Mouse (Mus musculus) midbrain, embryonic 14.5 days (tissue): ENCODE results near the gene Gm45808. TPM values are rescaled to one million over a fixed set of nuclear protein-coding genes. Genes with fewer than 3 reads are reported as not detected.

Source experiments
- ATAC-seq: fragments of 200-750 bp; cut with Nextera tagmentation; 2 replicates; pipeline ENCODE4 v1.8.0; 2017; ENCODE audit warnings: moderate number of reproducible peaks, moderate library complexity; ENCODE audit not compliant: low FRiP score, low TSS enrichment
- DNase-seq: peaks from one replicate; pipeline ENCODE4 v3.0.0-alpha.2; 2015
- H3K27ac ChIP-seq: fragments of 300-500 bp; sonication (generic); replicated peaks from 2 replicates; pipeline ENCODE4 v1.5.1; 2014; ENCODE audit warnings: mild to moderate bottlenecking, low read depth, low read length, moderate library complexity
- H3K27me3 ChIP-seq: fragments of 300-500 bp; sonication (generic); 2 replicates; pipeline ENCODE4 v1.6.1; 2014; ENCODE audit warnings: low read length, control low read depth, mixed read lengths; ENCODE audit not compliant: control insufficient read depth, insufficient read depth
- H3K36me3 ChIP-seq: fragments of 300-500 bp; sonication (generic); 2 replicates; pipeline ENCODE4 v1.6.1; 2014; ENCODE audit warnings: low read length, control low read depth; ENCODE audit not compliant: control insufficient read depth, insufficient read depth
- H3K4me1 ChIP-seq: fragments of 300-500 bp; sonication (generic); 2 replicates; pipeline ENCODE4 v1.6.1; 2014; ENCODE audit warnings: mild to moderate bottlenecking, antibody characterized with exemption, low read length, control low read depth; ENCODE audit not compliant: control insufficient read depth, insufficient read depth
- H3K4me2 ChIP-seq: fragments of 300-500 bp; sonication (generic); 2 replicates; pipeline ENCODE4 v1.6.1; 2014; ENCODE audit warnings: mild to moderate bottlenecking, low read length, moderate library complexity
- H3K4me3 ChIP-seq: fragments of 300-500 bp; sonication (generic); replicated peaks from 2 replicates; pipeline ENCODE4 v1.5.1; 2014; ENCODE audit warnings: low read depth, low read length
- H3K9ac ChIP-seq: fragments of 300-500 bp; sonication (generic); replicated peaks from 2 replicates; pipeline ENCODE4 v1.6.1; 2014; ENCODE audit warnings: mild to moderate bottlenecking, low read length, moderate library complexity
- H3K9me3 ChIP-seq: fragments of 300-500 bp; sonication (generic); 2 replicates; pipeline ENCODE4 v1.6.1; 2016; ENCODE audit warnings: low read length, control low read depth, mixed read lengths; ENCODE audit not compliant: control insufficient read depth
- WGBS: fragments of 180-500 bp; shearing (Covaris S2); extraction: QIAGEN DNeasy Blood & Tissue Kit; methylation state at CpG from one replicate; pipeline ENCODE4 v1.1.7; 2014; 5-methylcytosine and 5-hydroxymethylcytosine counted together
- polyA plus RNA-seq: library from polyadenylated mRNA; unstranded; fragments of >200 nt; fragmentation: Nextera tagmentation; extraction: Ambion mirVana; gene quantifications from 2 replicates; pipeline ENCODE4 v1.2.1, GENCODE M21; 2014

Gene Gm45808
- polyA plus RNA-seq, 1 experiment from 2014 or later = not detected

GRCm38 (mm10) chr7:45515436-45515835 is 28.8 kb upstream of the Gm45808 start:
- Histone ChIP-seq H3K9me3 (no peaks in the 10 kb centered on the region), H3K4me3 (no peak overlapping the region), H3K4me1 (no peaks in the 10 kb centered on the region), H3K4me2 (no peak overlapping the region), H3K27ac (no peak overlapping the region), H3K27me3 (no peaks in the 10 kb centered on the region), H3K9ac (no peak overlapping the region), H3K36me3 (no peaks in the 10 kb centered on the region)
- 27% methylated on average over 16 of the region's 16 CpGs for WGBS
- DNase-seq (no peak), ATAC-seq (no peak)

GRCm38 (mm10) chr7:45514411-45514810 is 27.8 kb upstream of the Gm45808 start:
- no peaks in the 10 kb centered on the region for H3K36me3 ChIP-seq
- H3K27ac ChIP-seq = no peak overlapping the region
- WGBS = 89% methylated on average over 7 of the region's 7 CpGs
- no peaks in the 10 kb centered on the region for H3K27me3 ChIP-seq
- peaks cover 3% of the 10 kb centered on the region for H3K4me1 ChIP-seq
- DNase-seq = no peak
- no peak overlapping the region for H3K4me2 ChIP-seq
- no peak overlapping the region for H3K9ac ChIP-seq
- H3K4me3 ChIP-seq = no peak overlapping the region
- no peaks in the 10 kb centered on the region for H3K9me3 ChIP-seq
- no peak for ATAC-seq

GRCm38 (mm10) chr7:45509912-45510787 is 23.5 kb upstream of the Gm45808 start, which contains the start of gene Nucb1:
Nucb1 (minus strand) TSS chr7:45510406.
- H3K9me3 ChIP-seq = no peaks in the 10 kb centered on the region

GRCm38 (mm10) chr7:45509181-45509882 is 22.7 kb upstream of the Gm45808 start:
- Histone ChIP-seq H3K9me3 (no peaks in the 10 kb centered on the region), H3K27ac (no peak overlapping the region; the same call in 1 of the 2 replicates), H3K27me3 (no peaks in the 10 kb centered on the region), H3K4me3 (peak overlapping the region; percentile 73), H3K9ac (peak overlapping the region; percentile 84), H3K36me3 (peaks cover 15% of the 10 kb centered on the region), H3K4me2 (peak overlapping the region; percentile 90), H3K4me1 (peaks cover 10% of the 10 kb centered on the region)
- WGBS = 45% methylated on average over 19 of the region's 19 CpGs
- ATAC-seq = peak; percentile 24; the same call in 1 of the 2 replicates
- no peak for DNase-seq

More at GRCm38 (mm10) chr7:45509912-45510787, 23.5 kb upstream of the Gm45808 start, which contains the start of gene Nucb1:
- Histone ChIP-seq H3K4me1 (peaks cover 10% of the 10 kb centered on the region), H3K27me3 (no peaks in the 10 kb centered on the region), H3K4me2 (peak within 1 kb of the TSS; percentile 90), H3K36me3 (peaks cover 15% of the 10 kb centered on the region), H3K4me3 (peak within 1 kb of the TSS; percentile 73), H3K27ac (peak within 1 kb of the TSS; percentile 79), H3K9ac (peak within 1 kb of the TSS; percentile 84)
- DNase-seq = peak; percentile 97
- peak; percentile 92 for ATAC-seq
- under 1% methylated on average over 44 of the region's 44 CpGs for WGBS

GRCm38 (mm10) chr7:45508561-45508960 is 21.9 kb upstream of the Gm45808 start:
- H3K4me1 ChIP-seq = peaks cover 10% of the 10 kb centered on the region
- no peaks in the 10 kb centered on the region for H3K27me3 ChIP-seq
- H3K36me3 ChIP-seq = peaks cover 18% of the 10 kb centered on the region
- H3K9me3 ChIP-seq = no peaks in the 10 kb centered on the region
- DNase-seq (no peak), ATAC-seq (no peak)
- WGBS = 83% methylated on average over 6 of the region's 6 CpGs
- H3K4me3 ChIP-seq = no peak overlapping the region
- H3K9ac ChIP-seq = no peak overlapping the region
- no peak overlapping the region for H3K27ac ChIP-seq
- H3K4me2 ChIP-seq = no peak overlapping the region; the same call in 1 of the 2 replicates

GRCm38 (mm10) chr7:45507583-45507982 is 21.0 kb upstream of the Gm45808 start:
- WGBS = 90% methylated on average over 6 of the region's 6 CpGs

GRCm38 (mm10) chr7:45498427-45498826 is 11.8 kb upstream of the Gm45808 start:
- WGBS = 96% methylated on average over 6 of the region's 6 CpGs
- Histone ChIP-seq H3K27me3 (no peaks in the 10 kb centered on the region), H3K9ac (no peak overlapping the region), H3K4me3 (no peak overlapping the region), H3K4me1 (no peaks in the 10 kb centered on the region), H3K4me2 (no peak overlapping the region), H3K9me3 (no peaks in the 10 kb centered on the region), H3K36me3 (peaks cover 84% of the 10 kb centered on the region), H3K27ac (no peak overlapping the region)
- no peak for DNase-seq
- ATAC-seq = no peak

More at GRCm38 (mm10) chr7:45507583-45507982, 21.0 kb upstream of the Gm45808 start:
- DNase-seq (no peak), ATAC-seq (no peak)
- H3K4me1 ChIP-seq = peaks cover 10% of the 10 kb centered on the region
- H3K4me2 ChIP-seq = no peak overlapping the region
- H3K9ac ChIP-seq = no peak overlapping the region
- no peak overlapping the region for H3K4me3 ChIP-seq
- no peaks in the 10 kb centered on the region for H3K27me3 ChIP-seq
- no peak overlapping the region for H3K27ac ChIP-seq
- H3K36me3 ChIP-seq = peaks cover 22% of the 10 kb centered on the region
- H3K9me3 ChIP-seq = no peaks in the 10 kb centered on the region

GRCm38 (mm10) chr7:45494548-45494947 is 7.9 kb upstream of the Gm45808 start:
- Histone ChIP-seq H3K4me2 (no peak overlapping the region), H3K9ac (no peak overlapping the region), H3K4me1 (no peaks in the 10 kb centered on the region), H3K4me3 (no peak overlapping the region), H3K27ac (no peak overlapping the region), H3K27me3 (no peaks in the 10 kb centered on the region), H3K36me3 (peaks cover 71% of the 10 kb centered on the region), H3K9me3 (no peaks in the 10 kb centered on the region)
- WGBS = 79% methylated on average over 9 of the region's 9 CpGs
- ATAC-seq (no peak), DNase-seq (no peak)
